Mouse (Mus musculus) liver, embryonic 16.5 days (tissue): Measurements from ENCODE around the gene Gm21988. TPM values are rescaled to one million over a fixed set of nuclear protein-coding genes. Genes with fewer than 3 reads are reported as not detected.

Source experiments
- ATAC-seq: fragments of 200-750 bp; cut with Nextera tagmentation; 2 replicates; pipeline ENCODE4 v1.8.0; 2017; ENCODE audit warnings: low read depth, mild to moderate bottlenecking, moderate number of reproducible peaks, moderate library complexity
- H3K27ac ChIP-seq: fragments of 300-500 bp; sonication (generic); 2 replicates; pipeline ENCODE4 v1.5.1; 2014; ENCODE audit warnings: mild to moderate bottlenecking, low read length
- H3K27me3 ChIP-seq: fragments of 300-500 bp; sonication (generic); 2 replicates; pipeline ENCODE4 v1.6.1; 2014; ENCODE audit warnings: low read depth, low read length, mixed read lengths; ENCODE audit not compliant: control insufficient read depth, insufficient read depth
- H3K36me3 ChIP-seq: fragments of 300-500 bp; sonication (generic); 2 replicates; pipeline ENCODE4 v1.6.1; 2014; ENCODE audit warnings: mild to moderate bottlenecking; ENCODE audit not compliant: control insufficient read depth, insufficient read depth
- H3K4me1 ChIP-seq: fragments of 300-500 bp; sonication (generic); 2 replicates; pipeline ENCODE4 v1.6.1; 2014; ENCODE audit warnings: low read depth, low read length, mixed read lengths; ENCODE audit not compliant: control insufficient read depth
- H3K4me2 ChIP-seq: fragments of 300-500 bp; sonication (generic); 2 replicates; pipeline ENCODE4 v1.6.1; 2014; ENCODE audit warnings: low read depth, low read length, mixed read lengths
- H3K4me3 ChIP-seq: fragments of 300-500 bp; sonication (generic); 2 replicates; pipeline ENCODE4 v1.5.1; 2014; ENCODE audit warnings: low read depth, mild to moderate bottlenecking, low read length
- H3K9ac ChIP-seq: fragments of 300-500 bp; sonication (generic); 2 replicates; pipeline ENCODE4 v1.6.1; 2014; ENCODE audit warnings: low read depth, low read length
- H3K9me3 ChIP-seq: fragments of 300-500 bp; sonication (generic); replicated peaks from 2 replicates; pipeline ENCODE4 v1.6.1; 2016; ENCODE audit warnings: low read length; ENCODE audit not compliant: control insufficient read depth
- WGBS: fragments of 180-500 bp; shearing (Covaris S2); extraction: QIAGEN DNeasy Blood & Tissue Kit; methylation state at CpG from one replicate; pipeline ENCODE4 v1.1.7; 2014; ENCODE audit not compliant: insufficient replicate concordance; 5-methylcytosine and 5-hydroxymethylcytosine counted together
- polyA plus RNA-seq: library from polyadenylated mRNA; unstranded; fragments of >200 nt; fragmentation: Nextera tagmentation; extraction: Ambion mirVana; gene quantifications from 2 replicates; pipeline ENCODE4 v1.2.1, GENCODE M21; 2015

The Gm21988 gene
- polyA plus RNA-seq, result 3.4 and 4.3 TPM in 2 replicates

- H3K9me3 ChIP-seq, result no peaks in the 10 kb centered on the region
- H3K36me3 ChIP-seq, result no peaks in the 10 kb centered on the region
- ATAC-seq, result peak; percentile 22
- H3K4me3 ChIP-seq, result peak within 1 kb of the TSS; percentile 96
- peak within 1 kb of the TSS; percentile 87 for H3K4me2 ChIP-seq
- H3K4me1 ChIP-seq, result peaks cover 31% of the 10 kb centered on the region
- H3K9ac ChIP-seq, result peak within 1 kb of the TSS; percentile 97
- no peaks in the 10 kb centered on the region for H3K27me3 ChIP-seq
- peak within 1 kb of the TSS; percentile 95 for H3K27ac ChIP-seq
- under 1% methylated on average over 26 of the region's 35 CpGs for WGBS
Observed at GRCm38 (mm10) chr11:70239541-70240279, at the start of gene Gm21988, which contains the start of gene Rnasek. Gene Gm21988 (minus strand): TSS chr11:70239830. Gene Rnasek (minus strand): TSS chr11:70239842.

DNA sequence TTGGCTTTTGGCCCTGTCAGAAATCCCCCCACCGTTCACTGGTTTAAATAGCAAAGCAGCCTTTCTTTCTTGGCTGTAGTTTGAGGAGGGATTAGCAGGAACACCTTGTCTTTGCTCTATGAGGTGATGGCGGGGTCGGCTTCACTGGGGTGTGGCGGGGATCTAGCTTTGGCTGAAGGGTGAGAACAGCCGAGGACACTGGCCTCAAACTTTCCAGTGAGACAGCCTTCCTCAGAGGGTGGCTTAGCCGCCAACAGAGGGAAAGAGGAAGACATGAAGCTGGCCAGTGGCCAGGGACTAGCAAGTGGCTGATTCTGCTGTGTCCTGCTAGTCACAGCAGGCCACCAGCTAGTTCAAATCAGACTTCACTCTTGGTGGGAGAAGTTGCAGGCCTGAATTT is 49.6 kb upstream of the Gm21988 start:
- Histone ChIP-seq H3K9me3 (no peaks in the 10 kb centered on the region), H3K4me3 (no peak overlapping the region), H3K27me3 (no peaks in the 10 kb centered on the region), H3K27ac (no peak overlapping the region), H3K9ac (no peak overlapping the region), H3K4me2 (no peak overlapping the region), H3K4me1 (no peaks in the 10 kb centered on the region), H3K36me3 (no peaks in the 10 kb centered on the region)
- no peak for ATAC-seq
- WGBS, result 37% methylated on average over 6 of the region's 6 CpGs

DNA sequence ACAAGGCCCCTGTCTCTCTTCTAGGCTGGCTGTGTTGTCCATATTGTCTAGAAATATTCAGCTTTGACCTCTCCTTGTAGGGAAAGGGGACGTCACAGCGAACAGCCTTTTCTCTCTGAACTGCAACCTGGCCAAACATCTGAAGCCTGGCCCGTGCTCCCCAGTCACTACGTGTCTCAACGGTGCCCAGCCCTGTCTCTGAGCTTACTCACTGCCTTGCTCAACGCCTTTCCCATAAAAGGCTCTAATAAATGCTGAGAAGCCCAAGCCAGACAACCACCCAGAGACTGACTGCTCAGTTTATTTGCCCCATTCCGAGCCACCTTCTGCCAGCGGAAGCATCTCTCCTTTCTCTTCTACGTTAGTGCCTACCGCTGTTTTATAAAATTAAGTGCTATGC is 48.5 kb upstream of the Gm21988 start:
- Histone ChIP-seq H3K4me2 (no peak overlapping the region), H3K9ac (no peak overlapping the region), H3K36me3 (no peaks in the 10 kb centered on the region), H3K9me3 (no peaks in the 10 kb centered on the region), H3K27ac (no peak overlapping the region), H3K27me3 (no peaks in the 10 kb centered on the region), H3K4me1 (no peaks in the 10 kb centered on the region), H3K4me3 (no peak overlapping the region)
- 75% methylated on average over 10 of the region's 10 CpGs for WGBS
- ATAC-seq, result no peak

DNA sequence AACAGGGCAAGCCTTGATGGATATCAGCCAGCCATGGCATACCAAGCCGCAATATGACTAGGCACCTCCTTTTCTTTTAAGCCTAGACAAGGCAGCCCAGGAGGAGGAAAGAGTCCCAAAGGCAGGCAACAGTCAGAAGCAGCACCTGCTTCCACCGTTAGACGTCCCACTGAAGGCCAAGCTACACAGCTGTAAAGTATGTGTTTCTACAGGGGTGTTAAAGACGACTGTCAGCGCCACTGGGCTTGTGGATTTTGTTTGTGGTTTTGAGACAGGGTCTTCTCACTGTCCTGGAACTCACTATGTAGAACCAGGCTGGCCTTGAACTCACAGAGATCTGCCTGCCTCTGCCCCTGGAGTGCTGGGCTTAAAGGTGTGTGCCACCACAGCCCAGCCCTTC is 46.1 kb upstream of the Gm21988 start:
- no peaks in the 10 kb centered on the region for H3K27me3 ChIP-seq
- H3K4me3 ChIP-seq, result no peak overlapping the region
- ATAC-seq, result no peak
- H3K4me1 ChIP-seq, result no peaks in the 10 kb centered on the region
- 52% methylated on average over 5 of the region's 5 CpGs for WGBS
- H3K9ac ChIP-seq, result no peak overlapping the region
- no peaks in the 10 kb centered on the region for H3K36me3 ChIP-seq
- no peak overlapping the region for H3K4me2 ChIP-seq
- H3K9me3 ChIP-seq, result no peaks in the 10 kb centered on the region
- H3K27ac ChIP-seq, result no peak overlapping the region

- WGBS, result 36% methylated on average over 3 of the region's 3 CpGs
- Histone ChIP-seq H3K27ac (no peak overlapping the region), H3K4me1 (no peaks in the 10 kb centered on the region), H3K36me3 (no peaks in the 10 kb centered on the region), H3K9ac (no peak overlapping the region), H3K9me3 (no peaks in the 10 kb centered on the region), H3K27me3 (no peaks in the 10 kb centered on the region), H3K4me3 (no peak overlapping the region), H3K4me2 (no peak overlapping the region)
- ATAC-seq, result no peak
Observed at GRCm38 (mm10) chr11:70284757-70285156, 45.1 kb upstream of the Gm21988 start.

DNA sequence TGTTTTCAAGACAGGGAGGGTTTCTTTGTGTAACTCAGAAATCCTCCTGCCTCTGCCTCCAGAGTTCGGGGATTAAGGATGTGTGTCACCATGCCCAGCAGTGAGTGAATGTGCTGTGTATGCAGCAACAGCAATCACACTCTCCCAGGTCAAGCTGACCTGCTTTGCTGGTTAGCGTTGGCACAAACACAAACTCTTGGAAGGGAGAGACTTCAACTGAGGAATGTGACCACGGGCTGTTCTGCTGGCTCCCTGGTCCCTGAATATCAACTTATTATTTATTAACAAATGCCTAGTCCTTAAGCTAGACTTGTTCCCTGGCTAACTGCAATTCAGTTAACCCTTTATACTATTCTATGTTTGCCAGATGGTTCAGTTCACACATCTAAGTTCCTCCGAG is 44.0 kb upstream of the Gm21988 start:
- no peak overlapping the region for H3K27ac ChIP-seq
- no peaks in the 10 kb centered on the region for H3K36me3 ChIP-seq
- no peak overlapping the region for H3K4me2 ChIP-seq
- no peaks in the 10 kb centered on the region for H3K4me1 ChIP-seq
- H3K27me3 ChIP-seq, result no peaks in the 10 kb centered on the region
- no peak overlapping the region for H3K4me3 ChIP-seq
- H3K9me3 ChIP-seq, result no peaks in the 10 kb centered on the region
- 55% methylated on average over 4 of the region's 4 CpGs for WGBS
- ATAC-seq, result no peak
- no peak overlapping the region for H3K9ac ChIP-seq

- Histone ChIP-seq H3K4me1 (no peaks in the 10 kb centered on the region), H3K36me3 (no peaks in the 10 kb centered on the region), H3K4me2 (no peak overlapping the region), H3K9ac (no peak overlapping the region), H3K27ac (no peak overlapping the region), H3K9me3 (no peaks in the 10 kb centered on the region), H3K4me3 (no peak overlapping the region), H3K27me3 (no peaks in the 10 kb centered on the region)
- ATAC-seq, result no peak
- 39% methylated on average over 3 of the region's 3 CpGs for WGBS
Observed at GRCm38 (mm10) chr11:70280441-70280840, 40.8 kb upstream of the Gm21988 start.

GRCm38 (mm10) chr11:70278961-70279360 is 39.3 kb upstream of the Gm21988 start:
- 71% methylated on average over 3 of the region's 3 CpGs for WGBS
- no peak overlapping the region for H3K27ac ChIP-seq
- no peak overlapping the region for H3K4me3 ChIP-seq
- H3K36me3 ChIP-seq, result no peaks in the 10 kb centered on the region
- no peaks in the 10 kb centered on the region for H3K27me3 ChIP-seq
- no peaks in the 10 kb centered on the region for H3K9me3 ChIP-seq
- H3K4me1 ChIP-seq, result no peaks in the 10 kb centered on the region
- no peak overlapping the region for H3K4me2 ChIP-seq
- ATAC-seq, result no peak
- H3K9ac ChIP-seq, result no peak overlapping the region

DNA sequence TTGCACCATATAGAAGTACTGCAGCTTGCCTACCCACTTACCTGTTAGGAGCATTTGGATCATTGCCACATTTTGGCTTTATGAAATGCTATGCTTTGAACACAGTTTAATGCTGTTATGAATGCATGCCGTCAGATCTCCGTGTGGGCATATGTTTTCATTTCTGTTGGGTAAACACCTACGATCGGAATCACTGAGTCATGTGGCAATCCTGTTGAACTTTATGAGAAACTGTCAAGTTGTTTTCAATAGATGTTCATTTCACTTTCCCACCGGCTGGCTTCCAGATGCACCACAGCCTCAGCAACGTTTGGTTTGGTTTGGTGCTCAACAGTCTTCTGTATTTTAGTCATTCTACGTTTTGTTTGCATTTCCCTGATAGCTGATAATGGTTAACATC is 32.0 kb upstream of the Gm21988 start:
- Histone ChIP-seq H3K27me3 (no peaks in the 10 kb centered on the region), H3K9me3 (no peaks in the 10 kb centered on the region), H3K36me3 (no peaks in the 10 kb centered on the region), H3K4me3 (no peak overlapping the region), H3K9ac (no peak overlapping the region), H3K27ac (no peak overlapping the region), H3K4me1 (no peaks in the 10 kb centered on the region), H3K4me2 (no peak overlapping the region)
- no peak for ATAC-seq
- 66% methylated on average over 7 of the region's 7 CpGs for whole genome bisulfite sequencing
